Mouse (Mus musculus) liver, embryonic 11.5 days (tissue): ENCODE data around the gene Slc25a25. TPM values are rescaled to one million over a fixed set of nuclear protein-coding genes. Genes with fewer than 3 reads are reported as not detected.

Source experiments
- ATAC-seq: fragments of 200-750 bp; cut with Nextera tagmentation; replicated peaks from 2 replicates; pipeline ENCODE4 v1.8.0; 2017; ENCODE audit warnings: moderate number of reproducible peaks, mild to moderate bottlenecking, moderate TSS enrichment, moderate library complexity; ENCODE audit not compliant: low FRiP score
- DNase-seq: peaks from one replicate; pipeline ENCODE4 v3.0.0-alpha.2; 2017; ENCODE audit warnings: low spot score
- H3K27ac ChIP-seq: fragments of 300-500 bp; sonication (generic); 2 replicates; pipeline ENCODE4 v1.5.1; 2014; ENCODE audit warnings: mild to moderate bottlenecking, low read depth, low read length, control low read depth
- H3K27me3 ChIP-seq: fragments of 300-500 bp; sonication (generic); replicated peaks from 2 replicates; pipeline ENCODE4 v1.6.1; 2014; ENCODE audit warnings: low read length, mixed read lengths; ENCODE audit not compliant: control insufficient read depth, insufficient read depth
- H3K36me3 ChIP-seq: fragments of 300-500 bp; sonication (generic); 2 replicates; pipeline ENCODE4 v1.6.1; 2014; ENCODE audit warnings: mild to moderate bottlenecking, low read length, moderate library complexity, mixed read lengths; ENCODE audit not compliant: control insufficient read depth, insufficient read depth
- H3K4me1 ChIP-seq: fragments of 300-500 bp; sonication (generic); replicated peaks from 2 replicates; pipeline ENCODE4 v1.6.1; 2014; ENCODE audit warnings: low read length, mixed read lengths; ENCODE audit not compliant: control insufficient read depth, insufficient read depth
- H3K4me2 ChIP-seq: fragments of 300-500 bp; sonication (generic); 2 replicates; pipeline ENCODE4 v1.6.1; 2014; ENCODE audit warnings: mild to moderate bottlenecking, control low read depth, moderate library complexity
- H3K4me3 ChIP-seq: fragments of 300-500 bp; sonication (generic); 2 replicates; pipeline ENCODE4 v1.5.1; 2014; ENCODE audit warnings: low read depth, low read length, control low read depth
- H3K9ac ChIP-seq: fragments of 300-500 bp; sonication (generic); 2 replicates; pipeline ENCODE4 v1.6.1; 2014; ENCODE audit warnings: low read depth, low read length, control low read depth
- H3K9me3 ChIP-seq: fragments of 300-500 bp; sonication (generic); 2 replicates; pipeline ENCODE4 v1.6.1; 2016; ENCODE audit warnings: low read length, inconsistent platforms, mixed read lengths; ENCODE audit not compliant: control insufficient read depth
- WGBS: fragments of 180-500 bp; shearing (Covaris S2); extraction: QIAGEN DNeasy Blood & Tissue Kit; methylation state at CpG from one replicate; pipeline ENCODE4 v1.1.7; 2014; 5-methylcytosine and 5-hydroxymethylcytosine counted together
- polyA plus RNA-seq: library from polyadenylated mRNA; unstranded; fragments of >200 nt; fragmentation: Nextera tagmentation; extraction: Ambion mirVana; gene quantifications from 2 replicates; pipeline ENCODE4 v1.2.1, GENCODE M21; 2014

Gene Slc25a25
- 10.4 and 12.7 TPM in 2 replicates for polyA plus RNA-seq

DNA sequence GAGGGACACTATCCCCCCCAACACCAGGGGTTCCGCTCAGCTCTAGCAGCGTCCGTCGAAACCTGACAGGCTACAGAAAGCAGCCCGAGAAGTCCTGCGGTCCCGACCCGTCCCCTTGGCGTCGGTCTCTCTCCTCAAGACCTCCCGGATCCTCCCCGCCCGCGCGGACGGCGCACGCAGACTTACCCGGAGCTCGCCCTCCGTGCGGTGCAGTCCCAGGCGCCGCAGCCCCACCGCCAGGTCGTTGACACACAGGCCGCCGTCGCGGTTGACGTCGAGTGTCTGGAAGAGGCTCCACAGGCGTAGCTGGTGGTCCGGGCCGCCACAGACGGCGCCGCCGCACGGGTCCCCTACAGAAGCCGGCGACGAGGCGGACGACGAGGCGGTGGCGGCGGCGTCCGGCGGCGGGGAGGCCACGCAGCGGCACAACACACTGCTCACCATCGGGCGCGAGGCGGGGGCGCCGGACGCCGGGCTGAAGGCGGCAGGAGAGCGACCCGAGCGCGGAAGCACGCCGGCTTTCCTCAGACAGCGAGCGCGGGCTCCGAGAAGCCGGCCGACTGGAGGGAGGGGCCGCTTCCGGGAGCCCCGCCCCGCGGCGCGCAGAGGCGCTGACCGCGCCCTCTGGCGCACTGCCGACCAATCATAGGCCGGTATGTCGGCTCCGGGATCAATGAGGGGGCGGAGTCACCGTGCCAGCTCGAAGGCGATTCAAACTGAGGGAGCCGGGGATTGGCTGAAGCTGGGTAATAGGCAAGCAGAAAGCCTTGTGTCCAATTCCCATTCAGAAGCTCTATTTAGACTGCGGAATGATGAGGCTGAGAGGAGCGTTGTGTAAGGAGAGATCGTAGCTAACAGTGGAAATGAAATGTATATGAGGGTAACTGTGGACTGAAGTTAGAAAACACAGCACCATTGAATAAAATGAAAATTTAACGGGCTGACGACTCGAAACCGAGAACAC is at the start of gene Slc25a25:
TSS of gene Slc25a25 (minus strand) at position 565 of the 964 bp plus-strand sequence.
- Histone ChIP-seq H3K27me3 (no peaks in the 10 kb centered on the region), H3K4me2 (peak within 1 kb of the TSS; percentile 97), H3K27ac (peak within 1 kb of the TSS; percentile 96), H3K36me3 (no peaks in the 10 kb centered on the region), H3K9ac (peak within 1 kb of the TSS; percentile 85), H3K9me3 (no peaks in the 10 kb centered on the region), H3K4me3 (peak within 1 kb of the TSS; percentile 86), H3K4me1 (peaks cover 31% of the 10 kb centered on the region)
- ATAC-seq (peak; percentile 87), DNase-seq (peak; percentile 89)
- under 1% methylated on average over 101 of the region's 103 CpGs for WGBS

DNA sequence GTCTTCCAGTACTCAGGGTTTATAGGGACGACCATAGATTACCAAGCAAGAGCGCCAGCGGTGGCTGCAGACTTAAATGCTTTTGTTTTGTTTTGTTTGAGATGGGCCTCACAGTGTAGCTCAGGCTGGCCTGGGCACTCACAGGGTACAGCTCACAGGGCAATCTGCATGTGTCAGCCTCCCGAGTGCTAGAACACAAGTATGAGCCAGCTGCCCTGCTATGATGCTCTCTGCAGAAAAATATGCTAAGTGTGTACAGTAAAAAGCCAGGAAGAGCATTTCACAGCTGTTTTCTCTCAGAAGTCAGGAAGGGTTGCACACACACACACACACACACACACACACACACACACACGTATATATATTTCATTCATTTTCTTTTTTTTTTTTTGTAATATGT is 49.2 kb upstream of the Slc25a25 start:
- Histone ChIP-seq H3K27ac (no peak overlapping the region), H3K9me3 (0 out of 2 replicates have a peak, but pooled peaks cover 5% of the 10 kb centered on the region), H3K9ac (no peak overlapping the region), H3K4me2 (no peak overlapping the region), H3K4me1 (peaks cover 15% of the 10 kb centered on the region; the same call in 1 of the 2 replicates), H3K36me3 (no peaks in the 10 kb centered on the region), H3K27me3 (no peaks in the 10 kb centered on the region), H3K4me3 (no peak overlapping the region)
- DNase-seq, result no peak
- WGBS, result 82% methylated on average over 5 of the region's 5 CpGs
- ATAC-seq, result no peak

DNA sequence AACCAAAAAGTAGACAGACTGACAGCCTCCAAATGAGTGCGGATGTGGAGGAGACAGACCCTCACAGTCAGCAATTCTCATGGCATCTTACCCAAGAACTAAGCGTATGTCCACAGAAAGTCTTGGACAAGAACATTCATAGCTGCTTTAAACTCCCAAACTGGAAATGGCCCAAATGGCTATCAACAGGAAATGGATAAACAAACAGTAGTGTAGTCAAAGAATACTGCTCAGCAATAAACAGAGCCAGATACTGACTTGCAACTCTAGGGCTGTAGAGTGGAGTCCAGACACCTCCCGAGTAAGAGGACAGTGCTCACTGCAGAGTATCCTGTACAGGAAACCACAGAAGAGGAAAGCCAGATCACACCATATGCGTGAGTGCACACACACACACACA is 48.1 kb upstream of the Slc25a25 start:
- 0 out of 2 replicates have a peak, but pooled peaks cover 5% of the 10 kb centered on the region for H3K9me3 ChIP-seq
- no peak overlapping the region for H3K9ac ChIP-seq
- ATAC-seq (no peak), DNase-seq (no peak)
- peak overlapping the region; percentile 13; the same call in 1 of the 2 replicates for H3K27ac ChIP-seq
- H3K27me3 ChIP-seq, result no peaks in the 10 kb centered on the region
- no peak overlapping the region for H3K4me2 ChIP-seq
- no peaks in the 10 kb centered on the region for H3K36me3 ChIP-seq
- H3K4me3 ChIP-seq, result no peak overlapping the region
- H3K4me1 ChIP-seq, result peaks cover 22% of the 10 kb centered on the region
- WGBS, result 67% methylated on average over 4 of the region's 4 CpGs

DNA sequence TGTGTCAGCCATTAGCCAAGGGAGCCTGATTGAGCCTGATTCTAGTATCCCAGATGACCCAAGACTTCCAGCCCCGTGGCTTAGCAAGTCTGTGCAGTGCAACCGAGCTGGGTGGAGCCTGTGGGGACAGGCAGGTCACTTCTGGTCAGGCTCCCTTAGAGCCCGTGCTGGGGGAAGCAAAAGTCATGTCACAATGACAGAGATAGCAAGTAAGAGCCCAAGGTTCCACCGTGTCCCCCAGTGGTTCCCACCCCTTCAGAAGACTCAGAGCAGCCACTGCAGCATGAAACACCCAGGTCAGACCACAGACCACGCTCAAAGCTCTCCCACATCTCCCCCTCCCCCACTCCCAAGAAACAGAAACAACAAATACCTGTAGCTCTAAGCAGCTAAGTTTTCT is 44.9 kb upstream of the Slc25a25 start:
- Histone ChIP-seq H3K4me2 (peak overlapping the region; percentile 73), H3K36me3 (no peaks in the 10 kb centered on the region), H3K9me3 (0 out of 2 replicates have a peak, but pooled peaks cover 5% of the 10 kb centered on the region), H3K4me3 (no peak overlapping the region), H3K27me3 (no peaks in the 10 kb centered on the region), H3K4me1 (peaks cover 22% of the 10 kb centered on the region), H3K27ac (no peak overlapping the region), H3K9ac (no peak overlapping the region)
- no peak for ATAC-seq
- WGBS, result 29% methylated on average over 5 of the region's 5 CpGs
- DNase-seq, result no peak

DNA sequence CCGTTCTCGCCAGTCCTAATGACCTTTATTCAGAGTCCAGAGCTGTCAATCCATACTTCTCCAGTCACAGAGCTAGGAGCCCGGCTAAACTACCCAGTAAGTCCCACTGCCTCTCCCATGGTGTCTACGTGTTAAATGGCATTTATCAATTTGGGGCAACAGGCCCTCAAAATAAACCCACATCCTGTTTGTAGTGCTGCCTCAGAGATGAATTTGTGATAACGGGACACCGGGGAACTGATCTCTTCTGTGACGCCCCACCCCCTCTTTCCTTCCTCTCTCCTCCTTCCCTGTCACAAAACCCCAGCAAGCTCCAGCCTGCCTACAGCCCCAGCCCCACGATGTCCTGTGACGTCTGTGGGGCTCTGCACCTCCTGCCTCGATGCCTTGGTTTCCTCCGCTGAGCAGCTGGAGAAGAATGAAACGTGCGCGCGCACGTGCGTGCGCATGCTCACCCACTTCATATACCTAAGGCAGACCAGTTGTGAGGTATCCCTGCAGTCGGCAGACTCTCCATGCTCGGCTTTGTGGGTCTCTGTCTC is 44.0 kb upstream of the Slc25a25 start:
- peak overlapping the region; percentile 28 for H3K27ac ChIP-seq
- peaks cover 22% of the 10 kb centered on the region for H3K4me1 ChIP-seq
- ATAC-seq, result peak; percentile 65
- H3K9ac ChIP-seq, result peak overlapping the region; percentile 50
- H3K36me3 ChIP-seq, result no peaks in the 10 kb centered on the region
- H3K27me3 ChIP-seq, result no peaks in the 10 kb centered on the region
- 37% methylated on average over 20 of the region's 20 CpGs for WGBS
- H3K4me2 ChIP-seq, result peak overlapping the region; percentile 73
- H3K4me3 ChIP-seq, result peak overlapping the region; percentile 33
- H3K9me3 ChIP-seq, result 0 out of 2 replicates have a peak, but pooled peaks cover 5% of the 10 kb centered on the region
- peak; percentile 60 for DNase-seq

DNA sequence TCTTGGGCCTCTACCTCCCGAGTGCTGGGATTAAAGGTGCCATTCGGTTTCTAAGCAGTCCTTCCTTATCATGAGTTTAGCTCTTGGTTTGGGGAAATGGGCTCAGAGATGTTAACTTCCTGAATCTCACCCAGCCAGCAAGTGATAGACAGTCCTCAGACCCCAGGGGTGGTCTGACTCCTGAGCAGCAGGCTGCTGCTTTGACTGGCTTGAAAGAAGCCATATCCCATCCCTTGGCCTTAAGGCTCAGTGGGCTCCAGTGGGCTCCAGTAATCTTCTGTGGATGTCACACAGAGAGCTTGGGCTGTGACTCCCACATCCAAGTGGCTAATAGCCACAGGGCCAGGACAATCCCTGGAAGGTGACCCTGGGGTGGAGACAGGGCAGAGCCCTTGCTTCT is 43.3 kb upstream of the Slc25a25 start:
- no peak for ATAC-seq

DNA sequence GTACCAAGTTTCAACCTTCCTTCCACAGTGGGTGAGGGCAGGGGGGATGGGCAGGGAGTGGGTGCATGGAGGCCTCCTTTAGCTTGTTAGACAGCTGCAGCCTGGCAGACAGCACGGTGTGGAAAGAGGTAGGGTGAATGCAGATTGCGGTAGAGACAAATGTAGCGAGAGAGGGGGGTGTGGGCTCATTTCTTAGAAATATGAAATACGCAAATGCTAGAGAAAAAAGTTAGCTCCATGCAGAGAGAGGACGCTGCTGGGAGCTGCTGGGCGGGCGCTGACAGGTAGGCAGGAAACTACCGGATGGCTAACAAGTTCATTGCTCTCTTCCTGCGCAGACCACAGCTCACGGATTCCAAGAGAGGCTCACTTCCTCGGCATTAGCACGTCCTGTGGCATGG is 42.1 kb upstream of the Slc25a25 start:
- WGBS, result 50% methylated on average over 12 of the region's 12 CpGs
- Histone ChIP-seq H3K4me3 (no peak overlapping the region), H3K27me3 (no peaks in the 10 kb centered on the region), H3K4me1 (peaks cover 22% of the 10 kb centered on the region), H3K9me3 (no peaks in the 10 kb centered on the region), H3K4me2 (no peak overlapping the region), H3K36me3 (no peaks in the 10 kb centered on the region), H3K27ac (no peak overlapping the region), H3K9ac (no peak overlapping the region)
- DNase-seq (no peak), ATAC-seq (no peak)

More for the DNA sequence above, 43.3 kb upstream of the Slc25a25 start:
- Histone ChIP-seq H3K27ac (peak overlapping the region; percentile 28; the same call in 1 of the 2 replicates), H3K9ac (no peak overlapping the region), H3K4me1 (peaks cover 22% of the 10 kb centered on the region), H3K36me3 (no peaks in the 10 kb centered on the region), H3K4me2 (peak overlapping the region; percentile 73), H3K9me3 (0 out of 2 replicates have a peak, but pooled peaks cover 5% of the 10 kb centered on the region), H3K27me3 (no peaks in the 10 kb centered on the region), H3K4me3 (no peak overlapping the region)
- DNase-seq, result no peak
- 48% methylated on average over 2 of the region's 2 CpGs for WGBS

DNA sequence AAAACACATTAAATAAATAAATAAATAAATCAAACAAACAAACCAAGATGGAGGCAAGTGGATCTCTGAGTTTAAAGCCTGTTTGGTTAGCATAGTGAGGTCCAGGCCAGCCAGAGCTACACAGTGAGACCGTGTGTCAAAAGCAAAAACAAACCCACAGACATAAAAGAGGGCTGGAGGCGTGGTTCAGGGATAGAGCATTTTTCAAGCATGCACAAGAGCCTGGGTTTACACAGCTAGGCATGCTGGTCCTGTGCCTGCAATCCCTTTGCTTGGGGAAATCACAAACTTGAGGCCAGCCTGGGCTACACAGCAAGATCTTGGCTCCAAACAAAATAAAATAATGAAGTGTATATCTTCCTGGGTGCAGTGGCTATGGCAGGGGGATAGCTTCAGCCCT is 41.4 kb upstream of the Slc25a25 start:
- DNase-seq, result no peak
- no peak for ATAC-seq
- no peak overlapping the region for H3K4me3 ChIP-seq
- no peak overlapping the region for H3K27ac ChIP-seq
- H3K4me2 ChIP-seq, result no peak overlapping the region
- peaks cover 22% of the 10 kb centered on the region for H3K4me1 ChIP-seq
- 75% methylated on average over 2 of the region's 2 CpGs for WGBS
- no peak overlapping the region for H3K9ac ChIP-seq
- H3K36me3 ChIP-seq, result no peaks in the 10 kb centered on the region
- H3K9me3 ChIP-seq, result no peaks in the 10 kb centered on the region
- H3K27me3 ChIP-seq, result no peaks in the 10 kb centered on the region
